Mouse (Mus musculus): ENCODE measurements around the gene Decr2.

GRCm38 (mm10) chr17:26111024-26111423 lies 20.9 kb upstream of the Decr2 start:
- TF ChIP-seq CTCF (IDR thresholded peaks at IDR 0.05; ENCODE audit: borderline replicate concordance, insufficient read depth, low read length) (no peak), POLR2A (IDR thresholded peaks at IDR 0.05; ENCODE audit: low read depth, low read length) (no peak)

Data from embryonic fibroblast, embryonic 13.5 days (primary cell).